Mouse (Mus musculus) E14TG2a.4 (cell line): ENCODE measurements around the gene Tefm.

Experiments used
- CTCF ChIP-seq: conservative IDR thresholded peaks from 2 replicates; pipeline ENCODE4 v1.5.1; 2014; ENCODE audit warnings: low read length
- NANOG ChIP-seq: IDR thresholded peaks from 2 replicates; pipeline ENCODE4 v1.6.1; 2014; ENCODE audit warnings: borderline replicate concordance, low read length, mixed read lengths

- TF ChIP-seq CTCF, result no peak
- no peak for TF ChIP-seq NANOG
These were observed 9.6 kb upstream of the Tefm start for GRCm38 (mm10) chr11:80151541-80151940.
